Mouse (Mus musculus) layer of hippocampus, adult 9-10 months (tissue): ENCODE results near the gene Gm17651.

Experiments used
- DNase-seq: peaks from one replicate; pipeline ENCODE4 v3.0.0; 2022; ENCODE audit warnings: low spot score

Gene Gm17651

GRCm38 (mm10) chr3:97629941-97630340 lies 44.6 kb downstream of the Gm17651 start:
- DNase-seq, result no peak

GRCm38 (mm10) chr3:97628391-97629001 lies 46.0 kb downstream of the Gm17651 start, which contains the start of gene Fmo5:
Gene Fmo5 (plus strand): TSS chr3:97628804.
- no peak for DNase-seq

- DNase-seq, result no peak
Observed at GRCm38 (mm10) chr3:97627893-97628292, 46.6 kb downstream of the Gm17651 start.

GRCm38 (mm10) chr3:97624611-97625010 lies 49.9 kb downstream of the Gm17651 start:
- DNase-seq, result no peak
